Mouse (Mus musculus) c-Kit-positive CD71-positive TER-119-positive erythroid progenitor cells, embryonic 14.5 days (primary cell): ENCODE data around the gene Epyc.

Experiments
- DNase-seq: peaks from one replicate; pipeline ENCODE4 v3.0.0-alpha.2; 2013; ENCODE audit warnings: low spot score

Epyc gene

DNA sequence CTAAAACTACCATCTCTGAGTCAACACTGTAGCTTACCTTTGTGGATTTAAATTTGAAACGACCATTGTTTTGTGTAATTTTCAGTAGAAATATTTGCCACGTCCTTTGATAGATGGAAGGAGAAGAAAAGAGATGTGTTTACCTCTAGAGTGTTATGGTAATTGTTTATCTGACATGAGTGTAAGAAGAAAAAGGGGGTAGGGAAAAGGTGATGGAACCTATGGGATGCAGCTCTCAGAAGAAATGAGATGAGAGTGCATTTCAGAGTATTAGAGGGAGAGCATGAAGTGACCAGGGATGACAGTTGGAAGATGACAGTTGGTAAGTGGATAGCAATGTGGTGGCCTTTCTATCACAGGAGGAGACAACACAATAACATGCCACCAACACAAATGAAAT, at the start of gene Epyc:
Gene Epyc, plus strand, starts transcription at position 301 of the 400 bp plus-strand sequence.
- DNase-seq: no peak

DNA sequence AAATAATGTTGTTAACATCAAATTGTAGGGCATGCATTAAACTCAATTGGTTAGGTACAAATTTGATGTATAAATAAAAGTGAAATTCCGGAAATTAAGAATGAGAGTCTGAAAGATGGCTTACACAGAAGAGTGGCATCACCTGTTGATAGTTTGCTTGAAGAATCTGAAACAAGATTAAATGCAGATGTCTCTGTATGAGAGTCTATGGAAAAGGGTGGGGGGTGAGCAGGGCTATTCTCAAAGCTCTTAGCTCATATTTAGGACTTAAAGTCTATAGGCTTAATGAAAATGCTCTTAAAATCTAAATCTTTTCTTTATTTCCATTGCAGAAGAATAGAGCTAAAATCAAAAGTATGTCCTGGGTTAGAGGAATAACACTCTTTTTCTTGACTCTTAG, 48.2 kb upstream of the Epyc start:
- DNase-seq: no peak

DNA sequence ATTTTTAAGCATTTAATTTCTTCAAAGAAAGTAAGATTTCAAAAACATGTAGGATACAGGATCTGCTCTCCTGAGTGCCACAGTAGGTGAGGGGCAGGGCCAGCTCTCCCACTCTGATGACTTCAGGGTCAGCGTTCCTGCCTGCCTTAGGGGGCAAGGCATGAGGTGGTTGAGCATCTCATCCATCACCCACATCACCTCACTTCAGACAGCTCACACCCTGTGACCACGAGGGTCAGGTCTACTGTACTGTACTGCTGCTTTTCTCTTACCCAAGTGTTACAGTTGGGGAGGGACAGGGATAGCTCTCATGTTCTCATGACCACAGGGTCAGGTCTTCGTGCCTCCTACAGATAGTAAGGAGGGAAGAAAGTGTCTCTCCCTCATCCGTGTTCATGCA, 42.1 kb upstream of the Epyc start:
- DNase-seq: no peak

DNA sequence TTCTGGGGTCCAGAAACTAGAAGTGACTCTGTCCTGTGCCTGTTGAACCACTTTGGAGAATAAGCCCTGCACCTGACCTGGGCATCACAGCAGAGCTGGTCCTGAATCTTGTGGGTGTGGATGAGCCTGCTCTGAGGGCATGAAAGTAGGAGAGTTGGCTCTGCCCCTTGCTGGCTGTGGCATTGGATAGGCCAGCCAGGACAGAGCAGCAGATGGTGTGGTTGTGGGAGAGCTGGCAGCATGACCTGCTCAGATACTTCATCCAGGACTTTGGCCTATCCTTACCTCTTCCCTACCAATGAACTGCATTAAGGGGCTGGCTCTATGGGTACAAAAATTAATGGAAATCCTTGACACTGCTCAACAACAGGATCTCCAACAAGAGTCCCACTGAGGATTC, 40.6 kb upstream of the Epyc start:
- DNase-seq: no peak

DNA sequence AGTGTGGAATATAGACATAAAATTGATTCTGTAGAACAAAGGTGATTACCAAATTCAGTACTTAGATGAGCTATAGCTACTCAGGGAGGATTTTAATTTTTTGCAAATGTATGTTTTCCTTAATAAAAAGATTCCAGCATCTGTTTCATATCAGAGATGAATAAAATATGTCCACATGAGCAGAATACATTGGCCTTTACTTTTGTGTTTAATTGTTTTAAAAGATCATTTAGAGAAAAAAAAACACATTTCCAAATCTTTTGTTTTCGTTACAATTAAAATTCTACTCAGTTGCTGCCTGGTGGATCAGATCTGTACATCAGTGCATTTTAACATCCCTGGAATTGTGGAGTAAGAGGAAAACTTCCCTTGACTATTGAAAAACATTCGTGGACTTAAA, 37.3 kb upstream of the Epyc start, which contains the start of gene Kera:
Gene Kera, plus strand, starts transcription at position 301 of the 400 bp plus-strand sequence.
- DNase-seq: no peak

DNA sequence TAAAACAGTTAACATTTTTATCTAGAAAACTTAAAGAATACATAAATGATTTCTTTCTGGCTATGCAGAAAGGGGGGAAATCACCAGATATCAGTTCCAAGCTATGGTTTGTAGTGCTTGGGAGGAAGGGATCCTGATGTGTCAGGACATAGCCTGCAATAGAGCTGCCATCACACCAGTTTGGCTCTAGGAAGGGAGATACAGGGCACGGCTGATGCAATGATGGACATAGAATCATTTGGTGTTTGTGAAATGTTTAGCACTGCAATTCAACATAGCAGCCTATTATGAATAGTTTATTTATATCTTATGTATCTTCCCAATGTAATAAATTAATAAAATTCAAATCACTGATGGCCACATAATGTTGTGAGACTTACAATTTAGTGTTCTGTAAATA, 21.5 kb upstream of the Epyc start:
- DNase-seq: no peak

DNA sequence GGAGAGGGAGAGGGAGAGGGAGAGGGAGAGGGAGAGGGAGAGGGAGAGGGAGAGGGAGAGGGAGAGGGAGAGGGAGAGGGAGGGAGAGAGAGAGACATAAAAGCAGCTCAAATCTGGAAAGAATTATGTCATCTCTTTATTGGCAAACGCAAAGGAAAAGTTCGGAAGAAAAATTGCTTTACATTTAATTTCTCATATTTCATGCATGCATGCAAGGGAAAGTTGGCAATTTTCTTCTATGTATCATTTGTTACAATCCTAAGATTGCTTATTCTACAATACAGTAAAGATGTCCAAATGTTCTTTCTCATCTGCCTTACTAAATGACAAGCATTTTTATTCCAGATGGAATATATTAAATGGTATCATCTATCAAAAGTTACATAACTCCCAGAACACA, 19.5 kb upstream of the Epyc start:
- DNase-seq: no peak

DNA sequence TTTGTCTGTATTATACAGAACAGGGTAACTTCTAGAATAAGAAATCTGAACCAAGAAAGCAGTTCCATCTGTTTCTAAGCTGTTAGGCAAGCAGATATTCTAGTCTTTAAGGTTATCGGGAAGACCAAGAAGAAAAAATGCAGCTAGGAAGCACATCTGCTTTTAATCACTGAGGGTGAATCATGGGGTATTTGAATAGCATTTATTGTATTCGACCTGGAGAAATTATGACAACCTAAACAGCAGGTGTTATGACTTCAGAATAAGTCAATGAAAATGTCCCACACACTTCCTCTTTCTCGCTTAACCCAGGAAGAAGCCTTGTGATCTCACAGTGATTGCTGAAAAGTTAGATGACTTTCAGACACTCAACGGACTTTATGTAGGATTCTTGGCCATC, 18.8 kb upstream of the Epyc start:
- no peak for DNase-seq

DNA sequence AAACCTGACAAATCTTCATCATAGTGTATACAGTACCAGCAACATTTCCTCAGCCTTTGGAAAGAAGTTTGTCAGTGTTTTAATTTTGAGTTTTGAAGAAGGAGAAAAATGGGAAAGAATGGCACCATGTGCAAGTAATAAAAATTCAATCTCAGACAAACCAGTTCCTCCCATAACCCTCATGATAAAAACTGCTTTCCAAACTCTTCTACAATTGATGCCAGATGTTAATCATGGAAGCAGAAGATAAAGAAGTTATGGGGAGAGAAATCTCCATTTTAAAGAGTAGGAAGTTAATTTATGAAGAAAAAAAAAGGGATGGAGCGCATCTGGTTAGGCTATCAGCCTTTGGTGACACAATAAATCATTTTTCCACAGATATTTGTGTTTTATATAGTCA, 17.3 kb upstream of the Epyc start:
- DNase-seq: no peak

DNA sequence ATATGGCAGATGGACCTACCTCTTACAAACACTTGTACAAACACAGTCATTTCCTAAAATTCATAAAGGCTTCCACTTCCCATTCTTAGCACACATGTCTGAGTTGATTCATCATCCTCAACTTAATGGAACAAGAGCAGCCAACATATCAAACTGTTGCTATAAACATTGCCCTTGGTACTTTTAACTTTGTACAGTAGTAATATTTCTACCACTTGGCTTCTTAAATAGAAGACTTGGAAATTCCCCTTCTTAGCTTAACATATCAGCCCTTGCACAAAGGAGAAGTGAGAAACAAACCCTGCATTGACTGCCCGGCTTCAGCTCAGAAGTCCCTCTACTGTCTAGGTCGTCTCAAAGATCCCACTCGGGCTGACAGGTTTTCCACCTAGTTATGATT, 12.8 kb upstream of the Epyc start:
- DNase-seq: no peak

DNA sequence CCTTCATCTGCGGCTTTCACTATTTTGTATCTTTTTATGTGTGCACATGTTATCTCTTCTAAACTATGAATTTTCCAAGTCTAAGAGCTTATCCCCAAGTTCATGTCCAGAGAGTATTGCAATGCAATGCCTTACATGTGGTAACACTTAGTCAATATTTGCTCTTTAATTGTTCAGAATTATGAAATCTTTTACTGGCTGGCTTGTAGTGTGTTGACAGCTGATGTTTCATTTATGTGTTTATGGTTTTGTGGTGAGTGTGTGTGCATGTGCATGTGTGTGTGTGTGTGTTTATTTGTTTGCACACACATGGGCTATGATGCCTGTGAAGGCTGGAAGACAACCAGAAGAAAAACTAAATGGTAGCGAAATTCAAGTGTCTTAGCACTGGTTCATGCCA, 1.9 kb upstream of the Epyc start:
- DNase-seq: no peak

DNA sequence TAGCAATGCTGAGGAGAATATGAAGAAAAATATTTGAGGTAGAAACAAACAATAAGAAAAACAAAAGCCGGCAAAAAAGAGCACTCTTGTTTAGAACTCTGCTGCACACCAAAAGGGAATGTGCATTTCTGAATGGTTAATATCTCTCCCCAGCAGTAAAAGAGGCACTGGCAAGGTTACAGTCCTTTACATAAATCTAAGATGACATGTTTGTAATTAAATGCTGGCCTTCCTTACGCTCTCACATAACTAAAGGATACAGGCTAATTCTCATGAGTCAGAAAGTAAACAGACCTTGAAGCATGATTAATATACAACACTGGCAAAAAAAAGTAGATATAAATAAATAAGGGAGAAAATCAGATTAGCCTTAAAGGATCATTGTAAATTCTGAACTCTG, 6.5 kb downstream of the Epyc start:
- DNase-seq: no peak

DNA sequence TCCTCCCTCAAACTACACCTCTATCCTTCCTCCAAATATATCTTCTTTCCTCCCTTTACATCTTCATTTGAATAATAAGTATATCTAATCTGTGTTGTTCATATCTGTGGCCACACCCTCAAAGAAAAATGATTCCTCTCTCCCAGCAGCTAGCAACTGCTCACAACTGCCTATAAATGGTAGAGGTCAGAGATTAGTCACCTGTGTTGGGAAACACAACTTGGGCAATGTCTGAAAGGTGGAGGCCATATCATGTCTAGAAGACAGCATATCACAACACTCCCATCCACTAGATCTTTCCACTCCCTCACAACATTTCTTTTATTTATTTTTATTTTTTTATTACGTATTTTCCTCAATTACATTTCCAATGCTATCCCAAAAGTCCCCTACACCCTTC, 15.6 kb downstream of the Epyc start:
- DNase-seq: no peak

DNA sequence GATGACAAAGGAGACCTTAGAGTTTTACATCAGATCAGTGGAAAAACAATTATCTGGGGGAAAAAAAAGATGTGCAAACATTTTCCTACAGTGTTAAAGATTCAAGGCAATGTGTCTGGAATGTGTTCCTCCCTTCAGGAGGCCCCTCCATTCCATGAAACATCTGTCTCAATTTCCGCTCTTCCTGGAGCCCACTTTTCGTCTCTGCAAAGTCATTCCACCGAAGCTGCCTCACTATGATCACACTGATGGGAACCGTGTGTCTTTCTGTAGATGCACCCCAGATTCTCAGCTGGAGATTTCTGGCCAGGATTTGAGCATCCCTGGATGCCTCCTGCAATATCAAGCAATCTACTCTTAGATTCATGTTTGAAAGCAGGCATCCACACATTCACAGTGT, 24.8 kb downstream of the Epyc start:
- DNase-seq: no peak

DNA sequence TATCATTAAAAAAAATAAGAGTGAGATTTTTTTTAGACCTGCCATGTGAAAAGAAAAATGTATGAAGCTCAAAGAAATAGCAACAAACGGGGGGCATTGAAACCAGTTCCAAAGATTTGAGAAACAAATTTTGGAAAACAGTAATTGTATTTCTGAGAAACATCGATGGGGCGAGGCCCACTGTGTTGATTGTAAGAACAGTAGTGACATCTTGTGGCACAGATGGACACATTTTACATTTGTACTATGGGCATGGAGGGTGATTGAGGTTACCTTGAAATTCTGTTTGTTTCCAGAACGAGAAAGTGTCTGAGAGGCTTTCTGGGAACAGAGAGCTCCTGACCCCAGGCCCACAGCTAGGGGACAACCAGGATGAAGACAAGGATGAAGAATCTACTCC, 26.3 kb downstream of the Epyc start:
- DNase-seq: no peak

DNA sequence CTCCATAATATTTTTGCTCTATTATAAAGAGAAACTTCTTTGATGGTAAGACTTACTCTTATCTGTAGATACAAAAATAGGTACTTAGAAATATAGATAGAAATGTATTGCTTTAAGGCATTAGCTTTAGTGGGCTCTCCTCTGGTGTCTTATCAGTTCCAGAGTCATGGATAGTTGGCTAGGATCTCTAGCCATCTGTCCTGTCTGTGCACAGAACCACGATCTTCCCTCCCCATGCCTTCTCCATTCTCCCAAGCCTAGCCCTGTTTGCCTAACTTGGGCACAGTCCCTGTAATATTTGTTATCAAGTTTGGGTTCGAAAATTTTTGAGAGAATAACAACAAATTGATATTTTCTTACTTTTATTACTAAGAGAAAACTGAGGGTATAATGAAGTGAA, 29.4 kb downstream of the Epyc start:
- no peak for DNase-seq

DNA sequence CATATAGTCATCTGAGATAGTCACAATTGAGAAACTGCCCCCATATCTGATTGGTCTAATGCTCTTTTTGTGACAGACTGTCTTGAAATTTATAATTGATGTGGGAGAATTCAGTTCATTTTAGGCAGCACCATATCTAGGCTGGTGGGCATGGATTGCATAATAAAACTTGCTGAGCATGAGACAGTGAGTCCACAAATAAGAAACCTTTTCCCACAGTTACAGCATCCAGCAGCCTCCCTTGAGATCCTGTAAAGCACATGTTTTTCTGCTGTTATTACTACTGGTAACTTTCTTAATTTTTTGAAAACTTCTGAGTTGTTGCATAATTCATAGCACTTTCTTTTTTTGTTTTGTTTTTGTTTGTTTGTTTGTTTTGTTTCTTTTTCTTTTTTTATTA, 39.1 kb downstream of the Epyc start:
- DNase-seq: no peak

DNA sequence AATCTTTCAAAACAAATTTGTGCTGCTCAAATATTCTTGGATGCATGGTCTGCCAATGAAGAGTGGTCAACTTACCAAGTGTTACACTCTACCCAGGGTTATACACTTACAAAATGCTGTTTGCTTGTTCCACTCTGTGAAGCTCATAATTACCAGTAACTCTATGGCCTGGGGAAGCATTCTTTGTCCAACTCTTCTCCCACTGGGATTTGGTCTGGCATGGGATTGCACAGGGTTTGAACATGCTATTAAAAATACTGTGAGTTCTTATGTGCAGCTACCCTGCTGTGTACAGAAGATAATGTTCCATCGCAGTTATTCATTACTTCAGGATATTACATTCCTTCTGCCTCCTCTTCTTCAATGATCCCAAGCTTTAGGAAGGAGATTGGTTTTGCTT, 43.3 kb downstream of the Epyc start:
- DNase-seq: no peak

DNA sequence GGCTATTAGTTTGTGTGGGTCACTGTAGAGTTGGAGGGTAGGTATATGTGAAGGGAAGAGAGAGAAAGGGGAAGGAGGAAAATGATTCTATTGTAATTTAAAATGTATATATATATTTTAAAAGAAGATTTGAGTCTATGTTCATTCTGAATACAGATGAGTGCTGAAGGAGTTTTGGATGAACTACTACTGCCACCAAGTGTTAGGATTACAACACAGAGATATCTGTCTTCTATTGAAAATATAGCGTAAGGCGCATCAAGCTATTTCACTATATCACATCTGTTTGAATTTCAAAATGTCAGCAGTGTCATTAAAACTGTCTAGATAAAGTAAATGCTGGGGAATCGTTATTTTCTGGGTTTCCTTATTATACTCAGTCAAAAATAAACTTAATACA, 45.6 kb downstream of the Epyc start:
- DNase-seq: no peak

DNA sequence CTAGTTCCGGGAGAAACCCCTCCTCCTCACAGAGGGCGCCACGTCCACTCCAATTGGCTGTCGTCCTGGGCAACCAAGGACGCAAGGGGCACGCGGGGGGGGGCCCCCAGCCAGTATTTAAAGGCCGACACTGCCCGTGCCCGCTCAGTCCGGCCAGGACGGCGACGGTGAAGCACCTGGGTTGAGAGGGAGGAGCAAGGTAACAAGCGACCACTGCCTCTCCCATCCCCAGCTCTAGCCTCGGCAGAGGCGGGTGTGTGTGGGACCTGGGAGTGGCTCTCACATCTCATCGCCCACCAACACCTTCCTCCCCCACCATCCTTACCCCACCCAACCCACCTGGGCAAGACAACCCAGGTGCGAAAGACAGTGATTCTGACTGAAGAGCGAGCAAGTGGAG, 49.0 kb downstream of the Epyc start, which contains the start of gene Ccer1:
Gene Ccer1, plus strand, starts transcription at position 147 of the 400 bp plus-strand sequence.
- DNase-seq: no peak

DNA sequence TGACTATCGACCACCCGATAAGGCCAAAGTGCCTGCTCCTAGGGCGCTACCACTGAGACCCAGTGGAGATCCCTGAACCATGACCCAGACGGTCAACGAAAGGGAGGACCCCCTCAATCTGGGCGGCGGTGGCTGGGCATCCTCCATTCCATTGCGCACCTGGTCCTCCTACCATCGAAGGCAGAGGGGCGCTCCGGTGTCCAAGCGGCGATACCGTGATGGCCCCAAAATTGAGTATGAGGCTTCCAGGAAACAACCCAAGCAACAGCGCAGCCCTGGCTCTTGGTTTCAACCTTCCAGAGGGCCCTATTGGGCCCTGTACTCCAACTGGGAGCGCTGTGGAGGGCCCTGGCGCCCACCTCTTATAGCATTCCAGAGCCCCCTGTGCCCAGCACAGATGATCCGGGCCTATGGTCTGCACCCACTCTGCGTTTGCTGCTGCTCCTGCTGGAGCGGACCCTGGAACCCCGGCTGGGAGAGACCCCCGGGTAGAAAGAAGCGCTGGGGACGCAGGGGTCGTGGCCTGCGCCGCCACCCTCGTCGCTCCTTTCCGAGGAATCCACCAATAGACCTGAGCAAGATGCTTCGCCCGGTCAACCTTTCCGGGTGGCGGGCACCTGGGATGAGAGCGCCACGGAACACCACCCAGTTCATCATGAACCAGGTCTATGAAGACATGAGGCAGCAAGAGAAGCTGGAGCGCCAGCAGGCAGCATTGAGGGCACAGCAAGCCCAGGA, 49.7 kb downstream of the Epyc start:
- no peak for DNase-seq

DNA sequence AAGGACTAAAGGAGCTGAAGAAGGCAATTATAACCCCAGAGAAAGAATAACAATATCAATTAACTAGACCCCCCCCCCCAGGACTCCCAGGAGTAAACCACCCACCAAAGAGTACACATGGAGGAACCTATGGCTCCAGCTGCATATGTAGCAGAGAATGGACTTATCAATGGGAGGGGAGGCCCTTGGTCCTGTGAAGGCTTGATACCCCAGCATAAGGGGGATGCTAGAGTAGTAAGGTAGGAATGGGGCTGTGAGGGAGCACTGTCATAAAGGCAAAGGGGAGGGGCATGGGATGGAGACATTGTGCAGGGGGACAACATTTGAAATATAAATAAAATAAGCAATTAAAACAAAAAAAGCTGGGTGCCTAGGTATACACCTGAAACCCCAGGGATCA, 58.5 kb downstream of the Epyc start:
- DNase-seq: no peak

DNA sequence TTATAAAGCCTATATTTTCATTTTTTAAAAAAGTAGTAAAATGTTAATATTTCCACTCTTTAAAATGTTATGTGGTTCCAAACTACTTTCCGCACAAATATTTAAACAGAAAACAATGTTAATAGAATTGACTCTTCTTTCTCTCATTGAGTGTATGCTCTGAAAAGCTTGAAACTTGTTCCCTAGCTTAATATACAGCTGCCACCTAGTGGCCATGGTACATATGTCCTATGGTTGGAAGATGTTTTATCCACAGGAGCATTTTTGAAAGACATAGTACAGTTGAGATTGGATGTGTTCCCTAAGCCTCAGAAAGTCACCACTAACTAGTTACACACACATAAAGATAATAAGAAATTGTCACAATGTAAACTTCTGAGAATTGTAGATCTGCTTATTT, 60.7 kb downstream of the Epyc start:
- DNase-seq: peak; percentile 1

DNA sequence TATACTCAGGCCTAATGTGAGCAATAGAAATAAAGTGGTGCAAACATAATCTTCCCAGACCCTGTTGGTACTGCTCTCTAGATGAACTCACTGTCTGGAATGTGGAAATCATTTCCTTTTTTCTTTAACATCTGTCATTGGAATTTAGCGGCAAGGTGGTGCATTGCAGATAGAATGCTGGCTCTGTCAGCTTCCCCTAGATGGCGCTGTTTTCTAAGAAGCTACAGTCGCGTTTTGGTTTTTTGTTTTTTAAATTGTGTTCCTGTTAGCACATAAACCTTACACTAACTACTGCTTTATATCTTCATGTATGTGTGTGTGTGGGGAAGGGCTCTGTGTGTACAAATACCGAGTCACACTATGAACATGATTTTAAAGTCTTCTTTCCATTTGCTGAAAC, 68.8 kb downstream of the Epyc start:
- peak; percentile 19 for DNase-seq

DNA sequence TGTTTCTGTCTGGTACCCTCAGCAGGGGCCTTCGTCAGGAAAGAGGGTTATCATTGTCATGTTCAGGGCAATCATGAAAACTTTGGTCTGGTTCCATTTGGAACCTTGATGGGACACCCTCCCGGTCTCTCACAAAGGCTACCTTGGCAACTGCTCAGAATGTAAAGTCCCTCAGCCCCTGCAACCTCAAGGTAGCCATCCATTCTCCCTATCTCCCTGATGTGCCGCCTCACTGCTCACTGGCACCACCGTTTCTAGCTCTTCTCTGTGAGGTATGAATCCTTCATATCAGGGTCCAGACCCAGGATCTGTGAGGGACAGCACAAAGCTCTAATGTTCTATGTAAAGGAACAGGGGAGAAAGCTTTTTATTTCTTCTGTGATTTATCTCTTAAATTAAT, 70.7 kb downstream of the Epyc start:
- no peak for DNase-seq
